Mouse (Mus musculus) forebrain, embryonic 12.5 days (tissue): ENCODE data around the gene Sqstm1. TPM values are rescaled to one million over a fixed set of nuclear protein-coding genes. Genes with fewer than 3 reads are reported as not detected.

ENCODE experiments used
- ATAC-seq: fragments of 200-750 bp; cut with Nextera tagmentation; 2 replicates; pipeline ENCODE4 v1.8.0; 2017; ENCODE audit warnings: moderate TSS enrichment; ENCODE audit not compliant: low FRiP score
- H3K27ac ChIP-seq: fragments of 300-500 bp; sonication (generic); 2 replicates; pipeline ENCODE4 v1.5.1; 2016; ENCODE audit warnings: mild to moderate bottlenecking
- H3K27me3 ChIP-seq: fragments of 300-500 bp; sonication (generic); 2 replicates; pipeline ENCODE4 v1.6.1; 2016; ENCODE audit warnings: mild to moderate bottlenecking
- H3K36me3 ChIP-seq: fragments of 300-500 bp; sonication (generic); replicated peaks from 2 replicates; pipeline ENCODE4 v1.6.1; 2016; ENCODE audit warnings: mild to moderate bottlenecking
- H3K4me1 ChIP-seq: fragments of 300-500 bp; sonication (generic); 2 replicates; pipeline ENCODE4 v1.6.1; 2016
- H3K4me2 ChIP-seq: fragments of 300-500 bp; sonication (generic); 2 replicates; pipeline ENCODE4 v1.6.1; 2016; ENCODE audit warnings: mild to moderate bottlenecking, moderate library complexity
- H3K4me3 ChIP-seq: fragments of 300-500 bp; sonication (generic); replicated peaks from 2 replicates; pipeline ENCODE4 v1.5.1; 2016; ENCODE audit warnings: mild to moderate bottlenecking
- H3K9ac ChIP-seq: fragments of 300-500 bp; sonication (generic); 2 replicates; pipeline ENCODE4 v1.6.1; 2016; ENCODE audit warnings: mild to moderate bottlenecking
- H3K9me3 ChIP-seq: fragments of 300-500 bp; sonication (generic); 2 replicates; pipeline ENCODE4 v1.6.1; 2016
- WGBS: fragments of 180-500 bp; shearing (Covaris S2); methylation state at CpG from one replicate; pipeline ENCODE4 v1.1.7; 2016; 5-methylcytosine and 5-hydroxymethylcytosine counted together
- microRNA-seq: library from miRNA; unstranded; fragments of <30 nt; microRNA quantifications from one replicate; pipeline ENCODE4, GENCODE M21; 2017
- polyA plus RNA-seq: library from polyadenylated mRNA; unstranded; fragments of >200 nt; fragmentation: Nextera tagmentation; extraction: Ambion mirVana; gene quantifications from 2 replicates; pipeline ENCODE4 v1.2.1, GENCODE M21; 2016

Sqstm1 gene
- polyA plus RNA-seq, 1 experiment from 2014 or later, result 169 TPM

GRCm38 (mm10) chr11:50154777-50155520, 55.7 kb downstream of the Sqstm1 start:
- no peak overlapping the region for H3K4me3 ChIP-seq
- no peak overlapping the region for H3K9ac ChIP-seq
- H3K27ac ChIP-seq, result 0 out of 2 replicates have a peak overlapping the region, but pooled peaks have one; percentile 13
- no peaks in the 10 kb centered on the region for H3K9me3 ChIP-seq
- ATAC-seq, result no peak
- 94% methylated on average over 12 of the region's 12 CpGs for WGBS
- H3K36me3 ChIP-seq, result peaks cover 98% of the 10 kb centered on the region
- H3K4me1 ChIP-seq, result no peaks in the 10 kb centered on the region
- H3K27me3 ChIP-seq, result no peaks in the 10 kb centered on the region
- H3K4me2 ChIP-seq, result no peak overlapping the region

DNA sequence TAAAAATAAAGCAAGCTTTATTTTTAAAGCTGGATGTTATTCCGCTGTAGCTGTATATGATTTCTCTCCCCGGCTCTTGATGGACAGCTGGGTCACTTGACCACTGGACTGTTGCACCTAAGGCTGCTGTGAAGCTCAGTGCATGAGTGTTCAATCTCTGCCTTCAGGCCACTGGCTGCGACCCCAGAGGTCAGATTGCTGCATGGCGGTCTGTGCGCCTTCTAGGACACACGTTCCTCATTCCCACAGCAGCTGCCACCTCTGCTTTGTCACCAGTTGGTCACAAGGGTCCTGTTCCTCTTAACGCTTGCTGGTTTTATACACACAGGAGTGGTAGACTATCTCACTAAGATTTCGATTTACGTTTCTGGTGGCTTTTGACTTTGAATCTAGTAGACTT, 56.5 kb downstream of the Sqstm1 start:
- no peaks in the 10 kb centered on the region for H3K4me1 ChIP-seq
- H3K9ac ChIP-seq, result no peak overlapping the region
- 80% methylated on average over 9 of the region's 9 CpGs for WGBS
- no peak overlapping the region for H3K4me3 ChIP-seq
- H3K27ac ChIP-seq, result no peak overlapping the region
- H3K36me3 ChIP-seq, result peaks cover 98% of the 10 kb centered on the region
- H3K9me3 ChIP-seq, result no peaks in the 10 kb centered on the region
- ATAC-seq, result no peak
- no peaks in the 10 kb centered on the region for H3K27me3 ChIP-seq
- H3K4me2 ChIP-seq, result no peak overlapping the region

GRCm38 (mm10) chr11:50151374-50151773, 59.3 kb downstream of the Sqstm1 start:
- Histone ChIP-seq H3K9me3 (no peaks in the 10 kb centered on the region), H3K4me2 (no peak overlapping the region), H3K4me1 (no peaks in the 10 kb centered on the region), H3K27me3 (no peaks in the 10 kb centered on the region), H3K4me3 (no peak overlapping the region), H3K9ac (no peak overlapping the region), H3K36me3 (peaks cover 96% of the 10 kb centered on the region), H3K27ac (no peak overlapping the region)
- WGBS, result 92% methylated on average over 3 of the region's 3 CpGs
- ATAC-seq, result no peak

DNA sequence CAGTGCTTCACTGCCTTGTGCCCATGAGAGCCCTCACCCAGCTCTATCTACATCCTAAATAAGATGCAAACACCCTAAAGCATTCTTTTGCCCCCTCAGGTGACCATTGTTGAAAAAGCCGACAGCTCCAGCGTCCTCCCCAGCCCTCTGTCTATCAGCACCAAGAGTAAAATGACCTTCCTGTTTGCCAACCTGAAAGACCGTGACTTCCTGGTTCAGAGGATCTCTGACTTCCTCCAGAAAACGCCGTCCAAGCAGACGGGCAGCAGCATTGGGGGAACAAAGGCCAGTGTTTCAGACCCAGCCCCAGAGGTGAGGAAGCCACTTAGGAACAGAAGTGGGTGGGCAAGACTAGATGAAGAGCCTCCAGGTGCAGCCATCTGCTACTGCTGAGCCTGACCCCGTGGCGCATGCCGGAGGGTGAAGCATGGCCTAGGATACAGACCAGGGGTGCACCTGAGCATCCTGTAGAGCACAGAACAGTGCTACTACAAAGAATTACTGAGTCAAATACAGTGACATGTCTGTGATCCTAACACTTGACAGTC, 61.0 kb downstream of the Sqstm1 start:
- H3K27ac ChIP-seq, result no peak overlapping the region
- H3K4me1 ChIP-seq, result no peaks in the 10 kb centered on the region
- no peak overlapping the region for H3K4me3 ChIP-seq
- H3K36me3 ChIP-seq, result peaks cover 97% of the 10 kb centered on the region
- 93% methylated on average over 9 of the region's 9 CpGs for WGBS
- H3K9ac ChIP-seq, result no peak overlapping the region
- no peaks in the 10 kb centered on the region for H3K27me3 ChIP-seq
- H3K4me2 ChIP-seq, result no peak overlapping the region
- ATAC-seq, result no peak
- H3K9me3 ChIP-seq, result no peaks in the 10 kb centered on the region

Small RNA genes within 50 kb of the gene (microRNA-seq; reads per million reads assigned to microRNA genes)
- not detected for gene Mir6919

Other genes with a start within 250 kb of the Sqstm1 start
- 82.6 and 87.5 TPM in 2 replicates for gene Rnf130, start 185.5 kb downstream of the Sqstm1 start, polyA plus RNA-seq
- 38.3 and 39.2 TPM in 2 replicates for gene Tbc1d9b, start 79.4 kb downstream of the Sqstm1 start, polyA plus RNA-seq
- gene Mrnip, start 36.4 kb downstream of the Sqstm1 start, polyA plus RNA-seq, result 22.2 and 24.9 TPM in 2 replicates
- 31.6 and 40.3 TPM in 2 replicates for gene Mgat4b, start 63 bp upstream of the Sqstm1 start, polyA plus RNA-seq
- 0.60 and 0.69 TPM in 2 replicates for gene Ltc4s, start 27.8 kb upstream of the Sqstm1 start, polyA plus RNA-seq
- gene Maml1, start 81.5 kb upstream of the Sqstm1 start, polyA plus RNA-seq, result 5.5 and 5.9 TPM in 2 replicates
- 287 and 298 TPM in 2 replicates for gene Canx, start 114.8 kb upstream of the Sqstm1 start, polyA plus RNA-seq
- gene Cby3, start 143.6 kb upstream of the Sqstm1 start, polyA plus RNA-seq, result not detected in 2 replicates
- 734 and 740 TPM in 2 replicates for gene Hnrnph1, start 166.2 kb upstream of the Sqstm1 start, polyA plus RNA-seq
- 30.7 and 31.5 TPM in 2 replicates for gene Rufy1, start 220.3 kb upstream of the Sqstm1 start, polyA plus RNA-seq